Mouse (Mus musculus): ENCODE results near the gene Rnf41.

Gene Rnf41

DNA sequence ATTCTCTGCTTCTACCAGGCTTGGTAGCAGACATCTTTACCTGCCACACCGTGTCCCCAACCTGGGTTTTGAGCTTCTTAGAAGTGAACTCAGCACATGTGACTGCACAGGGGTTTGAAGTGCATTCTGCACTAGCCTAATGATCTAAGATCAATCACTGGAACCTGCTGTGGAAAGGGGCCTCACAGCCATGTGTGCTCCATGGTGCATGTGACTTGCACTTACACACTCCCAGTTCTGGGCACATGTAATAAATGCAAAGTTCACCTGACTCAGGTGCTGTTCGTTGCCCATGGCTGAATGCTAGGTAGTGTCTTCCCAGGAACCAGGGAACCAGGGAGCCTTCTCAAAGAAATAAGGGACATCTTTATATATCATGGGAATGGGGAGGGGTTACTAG lies 22.0 kb downstream of the Rnf41 start:
- no peak for DNase-seq

DNA sequence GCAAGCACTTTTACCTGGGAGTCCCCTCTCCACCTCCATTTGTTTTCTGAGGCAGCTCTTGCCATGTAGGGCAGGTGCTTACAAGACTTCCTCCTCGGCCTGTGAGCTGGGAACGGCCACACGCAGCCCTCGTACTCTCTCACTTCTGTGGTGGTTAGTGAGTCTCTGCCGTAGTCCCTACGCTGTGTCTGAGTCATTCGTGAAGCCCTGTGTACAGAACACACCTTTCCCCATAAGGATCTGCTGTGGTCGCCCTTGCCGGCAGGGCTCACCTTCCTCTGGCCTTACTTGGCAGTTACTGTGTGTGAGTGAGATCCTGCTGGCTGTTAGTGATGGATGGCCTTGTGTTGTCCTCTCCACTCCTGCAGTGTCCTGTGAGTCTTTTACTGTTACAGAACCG lies 23.2 kb downstream of the Rnf41 start:
- no peak for DNase-seq

DNA sequence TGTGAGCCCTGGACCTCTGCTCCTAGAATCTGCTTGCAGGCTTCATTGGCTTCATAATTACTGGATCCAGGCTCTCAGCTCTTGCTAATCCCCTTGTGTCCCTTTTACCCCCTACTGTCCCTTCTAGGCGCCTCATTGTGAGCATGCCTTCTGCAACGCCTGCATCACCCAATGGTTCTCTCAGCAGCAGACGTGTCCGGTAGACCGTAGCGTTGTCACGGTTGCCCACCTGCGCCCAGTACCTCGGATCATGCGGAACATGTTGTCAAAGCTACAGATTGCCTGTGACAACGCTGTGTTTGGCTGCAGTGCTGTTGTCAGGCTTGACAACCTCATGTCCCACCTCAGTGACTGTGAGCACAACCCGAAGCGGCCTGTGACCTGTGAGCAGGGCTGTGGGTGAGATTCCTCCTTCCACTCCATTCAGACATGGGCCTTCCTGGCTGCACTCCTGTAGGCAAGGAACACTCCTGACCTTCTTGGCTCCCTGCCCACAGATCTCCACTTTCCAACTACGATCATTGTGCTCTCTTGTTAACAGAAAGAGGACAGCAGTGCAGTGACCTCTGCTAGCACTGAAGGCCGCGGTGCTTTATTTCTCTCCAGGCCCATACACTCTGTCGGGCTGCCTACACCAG lies 23.8 kb downstream of the Rnf41 start:
- peak; percentile 94 for DNase-seq

DNA sequence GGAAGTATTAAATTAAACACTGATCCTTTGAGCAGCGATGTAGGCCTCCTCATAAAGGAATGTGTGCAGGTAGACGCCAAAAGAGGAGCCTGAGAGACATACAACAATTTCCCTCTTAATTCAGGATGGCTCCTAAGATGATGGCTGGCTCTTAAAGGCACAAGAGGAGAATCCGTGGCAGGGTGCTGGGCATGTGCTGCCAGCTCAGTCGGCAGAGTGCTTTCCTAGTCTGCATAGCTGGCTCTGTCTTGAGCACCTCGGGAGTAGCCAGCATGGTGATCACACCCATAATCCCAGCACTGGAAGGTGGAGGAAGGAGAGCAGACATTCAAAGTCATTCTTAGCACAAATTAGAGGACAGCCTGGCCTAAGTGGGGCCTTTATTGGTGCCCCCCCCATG lies 24.4 kb downstream of the Rnf41 start:
- DNase-seq: no peak

DNA sequence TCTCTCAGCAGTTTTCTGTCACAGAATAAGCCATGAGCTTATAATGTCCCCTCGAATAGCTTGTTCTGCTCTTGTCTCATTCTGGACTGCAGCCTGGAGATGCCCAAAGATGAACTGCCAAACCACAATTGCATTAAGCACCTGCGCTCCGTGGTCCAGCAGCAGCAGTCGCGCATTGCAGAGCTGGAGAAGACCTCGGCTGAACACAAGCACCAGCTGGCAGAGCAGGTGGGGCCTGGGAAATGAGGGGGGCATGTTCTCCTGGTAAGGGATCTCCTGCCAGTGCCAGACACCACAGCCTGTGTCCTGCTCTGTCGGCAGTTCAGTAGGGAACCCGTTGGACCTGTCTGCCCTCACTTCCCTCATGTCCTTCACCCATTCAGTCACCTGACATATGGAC lies 24.9 kb downstream of the Rnf41 start:
- no peak for DNase-seq

DNA sequence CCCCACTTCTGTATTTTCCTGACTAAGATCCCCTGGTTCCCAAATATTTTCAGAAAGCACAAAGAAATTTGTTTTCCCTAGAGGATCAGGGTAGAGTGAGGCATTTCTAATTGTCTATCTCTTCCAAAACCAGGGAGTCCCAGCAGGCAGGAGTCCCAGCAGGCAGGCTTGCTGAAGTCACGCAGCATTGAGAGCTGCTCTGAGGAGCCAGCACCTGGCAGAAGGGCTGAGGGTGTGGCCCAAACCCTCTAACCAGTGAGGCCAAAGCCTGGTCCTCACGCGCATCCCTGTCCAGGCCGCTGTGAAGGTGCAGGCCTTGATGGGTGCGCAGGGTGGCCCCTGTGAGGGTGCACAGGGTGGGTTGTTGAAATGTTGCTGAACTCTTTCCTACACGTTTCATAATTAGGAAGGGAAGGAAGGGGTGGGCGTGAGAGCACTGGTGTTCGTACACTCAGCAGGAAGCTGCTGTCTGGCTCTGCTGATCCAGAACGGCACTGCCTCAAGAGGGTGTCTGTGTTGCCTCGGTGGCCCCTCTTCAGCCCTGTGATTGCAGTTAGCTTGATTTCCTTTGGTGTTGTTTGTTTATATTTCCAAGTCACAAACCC lies 27.3 kb downstream of the Rnf41 start:
- peak; percentile 34 for DNase-seq

DNA sequence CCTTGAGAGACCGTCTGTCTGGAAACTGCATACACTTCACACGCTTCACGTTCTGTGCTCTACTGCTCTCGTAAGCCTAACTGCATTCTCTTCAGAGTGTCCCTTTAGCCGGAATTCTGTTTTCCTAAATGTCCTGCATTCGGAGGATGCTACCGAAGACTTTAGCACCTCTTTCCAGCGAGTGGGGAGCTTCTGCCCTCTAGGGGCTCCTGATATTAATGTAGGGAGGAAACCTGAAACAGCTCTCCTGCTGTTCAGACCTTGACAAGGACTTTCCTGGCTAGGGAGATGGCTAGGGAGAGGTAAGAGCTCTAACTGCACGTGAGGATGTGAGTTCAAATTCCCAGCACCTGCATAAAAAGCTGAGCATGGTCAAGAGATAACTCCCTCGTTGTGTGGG lies 28.9 kb downstream of the Rnf41 start:
- peak; percentile 49 for DNase-seq

DNA sequence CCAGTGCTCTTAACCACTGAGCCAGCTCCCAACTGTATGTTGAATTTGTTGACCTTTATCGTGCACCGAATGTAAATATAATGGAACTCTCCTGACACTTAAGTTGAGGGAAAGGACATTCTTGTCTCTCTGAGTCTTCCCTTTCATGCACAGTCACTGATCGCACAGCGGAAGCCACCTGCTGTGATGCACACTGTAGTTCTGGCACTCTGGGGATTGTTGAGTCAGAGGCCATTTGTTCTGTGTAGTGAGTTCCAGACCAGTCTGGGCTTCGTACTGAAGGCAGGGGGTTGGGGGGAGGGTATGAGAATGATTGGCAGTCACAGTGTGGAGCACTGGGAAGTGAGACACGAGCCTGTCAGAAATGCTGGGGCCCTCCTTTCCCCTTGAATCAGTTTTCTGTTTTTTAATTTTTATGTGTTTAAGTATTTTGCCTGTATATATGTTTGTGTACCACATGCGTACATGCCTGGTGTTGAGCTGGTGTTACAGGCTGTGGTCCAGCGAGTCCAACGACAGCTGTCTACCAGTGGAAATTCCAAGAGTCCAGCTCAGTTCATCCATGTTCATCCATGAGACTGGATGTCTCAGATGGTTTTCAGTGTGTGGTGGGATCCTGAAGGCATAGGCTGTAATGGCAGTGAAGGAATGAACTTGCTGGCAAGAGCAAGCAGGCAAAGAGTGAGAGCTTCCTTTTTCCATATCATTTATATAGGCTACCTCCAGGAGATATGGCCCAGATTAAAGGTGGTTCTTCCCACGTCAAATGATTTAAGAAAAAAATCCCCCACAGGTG lies 30.1 kb downstream of the Rnf41 start:
- no peak for DNase-seq

DNA sequence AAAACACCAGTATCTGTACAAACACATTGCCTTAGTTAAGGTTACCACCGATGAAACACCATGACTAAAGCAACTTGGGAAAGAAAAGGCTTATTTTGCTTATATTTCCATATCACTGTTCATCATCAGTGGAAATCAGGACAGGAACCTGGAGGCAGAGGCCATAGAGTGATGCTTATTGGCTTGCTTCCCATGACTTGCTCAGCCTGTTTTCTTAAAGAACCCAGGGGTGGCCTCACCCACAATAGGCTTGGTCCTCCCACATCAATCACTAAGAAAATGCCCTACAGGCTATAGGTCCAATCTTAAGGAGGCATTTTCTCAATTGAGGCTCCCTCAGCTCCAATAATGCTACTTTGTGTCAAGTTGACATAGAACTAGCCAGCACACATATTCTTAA lies 31.3 kb downstream of the Rnf41 start:
- DNase-seq: no peak

DNA sequence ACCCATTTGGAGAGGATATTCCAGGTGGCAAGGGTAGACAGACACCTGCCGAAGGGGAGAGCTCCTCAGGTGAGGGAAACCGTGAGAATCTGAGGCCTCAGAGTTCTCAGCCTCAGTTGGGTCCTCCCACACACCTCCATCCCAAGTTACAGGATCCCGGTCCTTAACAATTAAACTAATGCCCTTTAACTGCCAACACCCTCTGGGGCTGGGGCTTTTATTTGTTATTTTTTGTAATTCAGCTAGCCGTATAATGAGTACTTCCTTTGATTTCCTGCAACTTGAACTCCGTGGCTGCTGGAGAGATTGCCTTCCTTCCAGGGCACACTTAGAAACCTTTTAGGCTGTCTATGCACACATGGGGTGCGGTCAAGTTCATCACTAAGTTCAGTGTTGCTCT lies 32.9 kb downstream of the Rnf41 start:
- no peak for DNase-seq

DNA sequence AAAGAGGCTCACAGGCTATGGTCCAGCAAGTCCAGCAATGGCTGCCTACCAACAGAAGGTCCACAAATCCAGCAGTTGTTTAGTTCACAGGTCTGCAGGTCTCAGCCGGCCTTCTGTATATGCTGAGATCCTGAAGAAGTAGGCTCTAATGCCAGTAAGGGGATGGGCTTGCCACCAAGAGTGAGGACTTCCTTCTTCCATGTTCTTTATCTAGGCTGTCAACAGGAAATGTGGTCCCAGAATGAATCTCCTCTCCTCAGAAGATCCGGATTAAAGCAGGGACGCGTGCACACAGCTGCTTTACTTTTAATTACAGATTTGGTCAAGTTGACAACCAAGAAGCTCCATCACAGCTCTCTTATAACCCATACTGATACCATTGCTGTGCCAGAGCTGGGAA lies 34.0 kb downstream of the Rnf41 start:
- peak; percentile 26 for DNase-seq

DNA sequence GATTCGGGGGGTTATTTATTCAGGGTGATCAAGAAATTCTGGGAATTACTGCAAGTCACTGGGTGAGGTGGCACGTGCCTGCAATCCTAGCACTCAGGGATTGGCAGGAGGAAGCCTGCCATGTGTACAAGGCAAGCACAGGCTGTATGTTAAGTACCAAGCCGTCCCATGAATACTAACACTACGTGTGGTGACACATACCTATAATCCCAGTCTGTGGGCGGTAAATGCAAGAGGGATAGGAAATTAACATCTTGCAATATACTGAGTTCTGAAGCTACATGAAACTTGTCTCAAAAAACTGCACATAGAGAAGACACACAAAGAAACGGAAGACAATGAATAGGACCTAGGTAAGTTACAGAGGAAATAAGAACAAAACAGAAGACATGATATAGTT lies 39.6 kb downstream of the Rnf41 start:
- DNase-seq: no peak

DNA sequence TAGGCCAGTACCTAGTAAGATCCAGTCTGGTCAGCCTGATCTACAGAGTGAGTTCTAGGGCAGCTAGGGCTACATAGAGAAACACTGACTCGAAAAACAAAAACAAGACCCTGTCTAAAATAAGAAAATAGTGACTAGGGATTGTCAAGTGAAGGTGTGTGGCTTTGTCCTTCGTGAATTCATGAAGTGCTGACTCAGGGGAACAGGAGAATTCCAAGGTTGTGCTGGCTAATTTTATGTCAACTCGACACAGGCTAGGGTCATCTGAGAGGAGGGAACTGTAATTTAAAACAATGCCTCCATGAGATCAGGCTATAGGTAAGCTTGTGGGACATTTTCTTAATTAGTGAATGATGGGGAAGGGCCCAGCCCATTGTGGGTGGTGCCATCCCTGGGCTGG lies 43.0 kb downstream of the Rnf41 start:
- DNase-seq: no peak

DNA sequence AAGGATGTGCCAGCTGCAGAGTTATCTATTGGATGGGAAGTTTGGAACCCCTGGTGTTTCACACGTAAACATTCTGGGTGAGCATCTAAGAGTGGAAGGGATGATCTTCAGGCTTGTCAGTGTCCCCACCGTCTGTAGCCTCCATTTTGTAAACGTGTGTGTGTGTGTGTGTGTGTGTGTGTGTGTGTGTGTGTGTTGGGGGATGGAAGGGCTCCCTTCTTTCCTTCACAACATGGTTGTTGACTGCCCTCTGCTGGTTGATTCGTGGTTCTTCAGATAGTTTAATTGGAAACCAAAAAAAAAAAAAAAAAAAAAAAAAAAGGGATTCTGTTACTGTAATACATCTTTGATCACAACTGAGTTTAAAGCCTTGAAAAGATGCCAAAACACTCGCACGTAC lies 43.8 kb downstream of the Rnf41 start:
- peak; percentile 78 for DNase-seq

DNA sequence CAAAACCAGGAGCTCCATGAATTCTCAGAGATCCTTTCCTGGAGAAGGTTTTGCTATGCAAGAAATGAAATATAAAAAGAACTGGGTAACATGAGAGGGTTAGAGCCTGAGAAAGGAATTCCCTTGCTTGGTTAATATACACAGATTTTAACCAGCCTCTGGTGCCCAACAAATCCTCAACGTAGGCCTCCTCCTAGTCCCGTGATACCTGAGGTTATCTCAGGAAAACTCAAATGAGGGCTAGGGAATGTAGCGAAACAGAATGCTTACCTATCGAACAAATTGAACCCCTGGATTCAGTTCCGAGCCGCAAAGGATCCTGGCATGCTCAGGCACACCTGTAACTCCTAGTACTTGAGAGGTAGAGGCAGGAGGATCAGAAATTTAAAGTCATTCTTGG lies 46.2 kb downstream of the Rnf41 start:
- DNase-seq: peak; percentile 57

DNA sequence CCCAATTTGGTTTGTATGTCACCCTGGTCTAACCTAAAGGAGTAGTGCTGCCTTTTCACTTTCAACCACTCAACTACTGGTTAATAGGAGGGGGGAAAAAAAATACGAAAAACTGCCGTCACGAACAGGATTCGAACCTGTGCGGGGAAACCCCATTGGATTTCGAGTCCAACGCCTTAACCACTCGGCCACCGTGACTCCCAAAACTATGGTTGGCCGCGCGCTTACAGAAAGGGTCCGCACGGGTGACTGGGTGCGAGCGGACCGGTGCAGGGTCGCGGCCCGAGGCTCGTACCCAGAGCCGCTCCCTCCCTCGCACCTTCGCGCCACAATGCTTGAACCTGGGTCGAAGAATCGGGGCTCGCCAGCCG lies 46.9 kb downstream of the Rnf41 start:
- peak; percentile 90 for DNase-seq

DNA sequence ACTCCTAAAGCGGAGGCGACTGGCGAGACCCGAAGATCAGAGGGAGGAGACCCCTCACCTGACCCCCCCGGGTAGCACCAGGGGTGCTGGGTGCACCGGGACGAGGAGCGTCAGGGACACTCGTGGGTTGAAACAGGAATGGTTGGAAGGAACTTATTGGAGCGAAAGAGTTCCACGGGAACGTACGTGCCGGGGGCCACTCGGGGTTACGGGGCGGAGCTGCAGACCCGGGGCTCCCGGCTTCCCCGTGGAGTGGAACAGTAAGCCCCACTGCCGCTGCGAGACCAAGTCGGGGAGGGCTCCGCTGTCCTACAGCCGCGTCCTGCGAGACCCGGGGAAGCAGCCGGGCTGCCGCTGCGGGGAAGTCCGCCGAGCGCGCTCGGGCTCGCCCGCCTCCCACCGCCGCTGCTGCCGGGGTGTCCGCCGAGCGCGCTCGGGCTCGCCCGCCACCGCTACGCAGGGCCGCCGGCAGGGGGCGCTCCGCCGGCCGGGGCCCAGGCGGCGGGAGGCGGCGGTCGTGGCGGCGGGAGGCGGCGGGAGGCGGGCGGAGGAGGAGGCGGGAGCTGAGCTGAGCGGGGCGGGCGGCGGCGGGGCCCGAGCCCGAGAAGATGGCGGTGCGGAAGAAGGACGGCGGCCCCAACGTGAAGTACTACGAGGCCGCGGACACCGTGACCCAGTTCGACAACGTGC lies 47.4 kb downstream of the Rnf41 start, which contains the start of gene Smarcc2:
Gene Smarcc2, plus strand, starts transcription at position 530 of the 690 bp plus-strand sequence.
- peak; percentile 74 for DNase-seq

DNA sequence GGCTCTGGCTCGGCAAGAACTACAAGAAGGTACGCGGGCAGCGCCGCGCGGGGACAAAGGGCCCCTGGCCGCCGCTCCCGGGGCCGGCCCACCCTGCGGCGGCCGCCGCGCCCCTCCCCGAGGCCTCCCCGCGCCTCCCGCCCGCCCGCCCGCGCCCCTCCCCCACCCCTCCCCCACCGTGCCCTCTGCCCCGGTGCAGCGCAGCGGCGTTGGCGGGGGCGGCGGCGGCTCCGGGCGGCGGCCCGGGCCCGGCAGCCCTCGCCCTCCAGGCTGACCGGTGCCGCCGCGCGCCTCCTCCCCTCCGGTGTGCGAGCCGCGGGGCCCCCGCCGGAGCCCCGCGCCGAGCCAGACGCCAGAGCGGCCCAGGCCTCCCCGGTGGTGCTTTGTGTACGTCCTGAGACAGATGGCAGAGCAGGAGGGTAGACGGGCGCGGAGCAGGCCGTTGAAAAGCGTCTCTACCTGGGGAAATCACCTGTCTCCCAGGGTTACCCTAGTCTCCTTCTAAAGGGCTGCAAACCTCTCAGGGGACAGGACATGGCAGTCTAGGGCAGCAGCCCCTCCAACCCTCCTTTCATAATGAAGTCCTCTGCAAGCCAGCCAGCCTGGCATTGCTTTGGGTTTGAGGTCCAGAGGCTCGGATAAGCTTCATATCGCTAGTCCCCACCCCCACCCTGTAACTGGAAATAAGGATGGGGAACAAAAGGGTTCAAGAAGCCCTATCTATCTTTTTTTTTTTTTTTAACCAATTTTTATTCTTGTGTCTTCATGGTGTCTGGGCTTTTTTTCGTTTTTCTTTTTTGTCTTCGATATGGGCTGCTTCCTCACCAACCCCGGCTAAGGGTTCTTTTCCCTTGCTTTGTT lies 48.2 kb downstream of the Rnf41 start:
- DNase-seq: peak; percentile 45

DNA sequence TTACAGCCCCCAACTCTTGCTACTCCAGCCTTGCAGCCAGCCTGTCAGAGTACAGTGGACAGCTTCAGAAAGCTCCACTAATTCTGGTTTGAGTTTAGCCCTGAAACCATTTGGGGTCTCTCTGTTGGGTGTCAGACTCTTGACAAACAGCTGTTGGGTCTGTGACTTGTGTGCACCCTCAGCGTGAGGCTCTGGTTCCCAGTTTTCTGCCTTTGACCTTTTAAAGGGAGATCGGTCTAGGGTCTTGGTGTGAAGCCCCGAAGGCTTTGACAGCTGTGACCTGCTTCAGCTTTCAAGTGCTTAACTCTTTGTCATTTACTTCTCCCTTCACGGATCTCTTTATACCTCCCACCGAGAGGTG lies 48.8 kb downstream of the Rnf41 start:
- peak; percentile 20 for DNase-seq

DNA sequence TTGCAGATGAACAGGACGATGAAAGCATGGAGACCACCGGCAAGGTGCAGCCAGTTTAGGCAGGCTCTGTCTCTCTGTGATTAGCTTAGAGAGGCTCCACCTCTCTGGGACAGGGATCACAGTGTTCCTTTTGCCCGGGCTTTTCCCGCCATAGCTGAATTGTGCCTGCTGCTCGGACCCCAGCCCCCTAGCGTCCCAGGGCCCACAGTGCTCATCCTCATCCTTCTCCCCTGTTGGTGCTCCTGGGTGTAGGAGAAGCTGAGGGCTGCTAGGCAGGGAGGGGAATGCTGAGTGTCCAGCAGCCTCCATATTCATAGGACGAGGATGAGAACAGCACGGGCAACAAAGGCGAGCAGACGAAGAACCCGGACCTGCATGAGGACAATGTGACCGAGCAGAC lies 62.9 kb downstream of the Rnf41 start:
- no peak for DNase-seq

DNA sequence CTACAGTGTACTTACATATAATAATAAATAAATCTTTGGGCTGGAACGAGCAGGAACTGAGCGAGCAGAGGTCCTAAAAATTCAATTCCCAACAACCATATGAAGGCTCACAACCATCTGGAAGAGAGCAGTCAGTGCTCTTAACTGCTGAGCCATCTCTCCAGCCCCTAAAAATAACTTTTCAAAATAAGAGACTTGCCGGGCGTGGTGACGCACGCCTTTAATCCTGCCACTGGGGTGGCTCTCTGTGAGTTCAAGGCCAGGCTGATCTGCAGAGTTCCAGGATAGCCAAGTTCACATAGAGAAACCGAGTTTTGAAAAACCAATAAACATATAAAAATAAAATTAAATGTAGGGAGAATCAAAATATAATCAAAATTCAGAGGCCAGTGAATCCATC lies 74.9 kb downstream of the Rnf41 start:
- DNase-seq: no peak

DNA sequence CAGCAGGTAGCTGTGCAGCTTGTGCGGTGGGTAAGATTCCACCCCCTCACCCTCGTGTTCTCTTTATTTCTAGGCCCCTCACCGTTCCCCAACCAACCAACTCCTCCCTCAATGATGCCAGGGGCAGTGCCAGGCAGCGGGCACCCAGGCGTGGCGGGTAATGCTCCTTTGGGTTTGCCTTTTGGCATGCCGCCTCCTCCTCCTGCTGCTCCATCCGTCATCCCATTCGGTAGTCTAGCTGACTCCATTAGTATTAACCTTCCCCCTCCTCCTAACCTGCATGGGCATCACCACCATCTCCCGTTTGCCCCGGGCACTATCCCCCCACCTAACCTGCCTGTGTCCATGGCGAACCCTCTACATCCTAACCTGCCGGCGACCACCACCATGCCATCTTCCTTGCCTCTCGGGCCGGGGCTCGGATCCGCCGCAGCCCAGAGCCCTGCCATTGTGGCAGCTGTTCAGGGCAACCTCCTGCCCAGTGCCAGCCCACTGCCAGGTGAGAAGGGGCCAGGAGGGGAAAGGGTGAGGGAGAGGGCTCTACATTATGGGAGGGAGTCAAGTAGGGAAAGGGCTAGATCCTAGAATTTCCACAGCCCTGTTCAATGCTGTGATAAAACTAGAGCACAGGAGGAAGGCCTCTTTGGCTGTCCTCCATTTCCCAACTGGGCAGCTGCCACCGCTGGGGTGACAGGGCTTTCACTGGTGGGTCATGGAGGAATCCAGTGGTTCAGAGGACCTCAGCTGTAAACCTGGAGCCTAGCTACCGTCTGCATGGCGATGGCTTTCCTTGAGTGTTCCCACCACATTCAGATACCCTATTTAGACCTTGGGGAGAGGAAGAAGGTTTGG lies 76.6 kb downstream of the Rnf41 start:
- no peak for DNase-seq

Data from kidney, adult 9 months (tissue).